ENCODE assay signal across 8 mouse cellular contexts in genomic region chr7:110891501-110891986, GRCm38 (mm10). TPM values are rescaled to one million over a fixed set of nuclear protein-coding genes. Genes with fewer than 3 reads are reported as not detected.
DNase-seq lines count a peak whose midpoint lies in the region; ATAC-seq and TF ChIP-seq lines count a peak whose summit lies in the region.

No protein-coding gene starts in this region.

- ATAC-seq in forebrain, embryonic 13.5 days = no peak
- ATAC-seq in forebrain, embryonic 14.5 days = no peak
- no peak for ATAC-seq in midbrain, embryonic 14.5 days (ENCODE audit: low FRiP score, low TSS enrichment)

- no peaks in the 10 kb centered on the region for H3K27me3 ChIP-seq in forebrain, embryonic 13.5 days
- H3K27me3 ChIP-seq in forebrain, embryonic 14.5 days (replicated peaks; ENCODE audit: control insufficient read depth, insufficient read depth, low read length) = no peaks in the 10 kb centered on the region
- no peaks in the 10 kb centered on the region for H3K27me3 ChIP-seq in midbrain, embryonic 14.5 days (ENCODE audit: control insufficient read depth, insufficient read depth, low read length)

- H3K4me2 ChIP-seq in forebrain, embryonic 13.5 days = no peak overlapping the region
- H3K4me2 ChIP-seq in forebrain, embryonic 14.5 days (ENCODE audit: low read length) = no peak overlapping the region
- no peak overlapping the region for H3K4me2 ChIP-seq in midbrain, embryonic 14.5 days (ENCODE audit: low read length)

- H3K4me3 ChIP-seq in forebrain, embryonic 13.5 days = no peak overlapping the region
- no peak overlapping the region for H3K4me3 ChIP-seq in forebrain, embryonic 14.5 days (ENCODE audit: low read depth, low read length)
- no peak overlapping the region for H3K4me3 ChIP-seq in lung, adult 2 months (replicated peaks; ENCODE audit: extremely low read depth, low read depth, low read length)
- H3K4me3 ChIP-seq in midbrain, embryonic 14.5 days (replicated peaks; ENCODE audit: low read depth, low read length) = no peak overlapping the region

- peak overlapping the region; percentile 10; the same call in 1 of the 2 replicates for H3K27ac ChIP-seq in forebrain, embryonic 13.5 days
- H3K27ac ChIP-seq in forebrain, embryonic 14.5 days (ENCODE audit: low read depth, low read length) = no peak overlapping the region
- no peak overlapping the region for H3K27ac ChIP-seq in midbrain, embryonic 14.5 days (replicated peaks; ENCODE audit: low read depth, low read length)

- no peaks in the 10 kb centered on the region for H3K9me3 ChIP-seq in forebrain, embryonic 13.5 days (replicated peaks)
- H3K9me3 ChIP-seq in forebrain, embryonic 14.5 days (replicated peaks; ENCODE audit: control insufficient read depth, low read length) = no peaks in the 10 kb centered on the region
- no peaks in the 10 kb centered on the region for H3K9me3 ChIP-seq in midbrain, embryonic 14.5 days (ENCODE audit: control insufficient read depth, low read length)

- no peaks in the 10 kb centered on the region for H3K36me3 ChIP-seq in forebrain, embryonic 13.5 days (ENCODE audit: poor library complexity, severe bottlenecking)
- no peaks in the 10 kb centered on the region for H3K36me3 ChIP-seq in forebrain, embryonic 14.5 days (ENCODE audit: control insufficient read depth, insufficient read depth, low read length)
- no peaks in the 10 kb centered on the region for H3K36me3 ChIP-seq in midbrain, embryonic 14.5 days (ENCODE audit: control insufficient read depth, insufficient read depth, low read length)

- 77% methylated on average over 9 of the region's 9 CpGs for WGBS in forebrain, embryonic 13.5 days
- WGBS in forebrain, embryonic 14.5 days = 76% methylated on average over 9 of the region's 9 CpGs
- 54% methylated on average over 9 of the region's 9 CpGs for WGBS in lung, adult 2 months
- 82% methylated on average over 9 of the region's 9 CpGs for WGBS in midbrain, embryonic 14.5 days

- no peaks in the 10 kb centered on the region for H3K4me1 ChIP-seq in forebrain, embryonic 13.5 days
- H3K4me1 ChIP-seq in forebrain, embryonic 14.5 days (ENCODE audit: control insufficient read depth, insufficient read depth, low read length) = no peaks in the 10 kb centered on the region
- H3K4me1 ChIP-seq in lung, adult 2 months (ENCODE audit: control insufficient read depth, insufficient read depth, low read length) = peaks cover 24% of the 10 kb centered on the region
- no peaks in the 10 kb centered on the region for H3K4me1 ChIP-seq in midbrain, embryonic 14.5 days (ENCODE audit: control insufficient read depth, insufficient read depth, low read length)

- TF ChIP-seq POLR2A in lung, adult 2 months (IDR thresholded peaks at IDR 0.05; ENCODE audit: borderline replicate concordance, extremely low read depth, low read depth, low read length) = no peak

- no peak for DNase-seq in forebrain, embryonic 14.5 days (ENCODE audit: low spot score)
- peak; percentile 36 for DNase-seq in gastrocnemius, postnatal 25 days
- peak; percentile 90 for DNase-seq in kidney, adult 9 months
- peak; percentile 39 for DNase-seq in lung, adult 2 months
- peak; percentile 85 for DNase-seq in yolk sac, embryonic 10.5 days (ENCODE audit: low spot score)
- DNase-seq in midbrain, embryonic 14.5 days = no peak
- DNase-seq in c-Kit-positive CD71-positive TER-119-positive erythroid progenitor cells, embryonic 14.5 days (ENCODE audit: low spot score) = no peak

- TF ChIP-seq CTCF in lung, adult 2 months (IDR thresholded peaks at IDR 0.05; ENCODE audit: insufficient read depth, low read length) = no peak

- H3K9ac ChIP-seq in forebrain, embryonic 13.5 days = no peak overlapping the region
- no peak overlapping the region for H3K9ac ChIP-seq in forebrain, embryonic 14.5 days (ENCODE audit: low read length)
- H3K9ac ChIP-seq in midbrain, embryonic 14.5 days (replicated peaks; ENCODE audit: low read length) = no peak overlapping the region

RNA-seq across cellular contexts. Expression of gene Lyve1, which starts 28.5 kb away (rescaled TPM):
- 2.5 and 2.9 TPM in 2 replicates for polyA plus RNA-seq in forebrain, embryonic 13.5 days (2015; fragmentation: Nextera tagmentation; extraction: Ambion mirVana)
- polyA plus RNA-seq in forebrain, embryonic 14.5 days (2014; fragmentation: Nextera tagmentation; extraction: Ambion mirVana) = 5.7 and 6.7 TPM in 2 replicates
- 1 to 10 TPM; 5.8 to 9.3 TPM for total RNA-seq in gastrocnemius, postnatal 25 days (2021)
- polyA plus RNA-seq in lung, adult 2 months (2012; rRNA removed) = 82.0 and 157 TPM in 2 replicates
- 4.7 TPM in 1 of 2 replicates, not detected in the other for polyA plus RNA-seq in midbrain, embryonic 14.5 days (2014; fragmentation: Nextera tagmentation; extraction: Ambion mirVana)

RNA-seq across cellular contexts. Expression of gene Rnf141, which starts 47.3 kb away (rescaled TPM):
- 28.8 TPM in 2 replicates for polyA plus RNA-seq in forebrain, embryonic 13.5 days (2015; fragmentation: Nextera tagmentation; extraction: Ambion mirVana)
- 36.8 and 38.0 TPM in 2 replicates for polyA plus RNA-seq in forebrain, embryonic 14.5 days (2014; fragmentation: Nextera tagmentation; extraction: Ambion mirVana)
- 10 to 100 TPM; 16.8 to 18.6 TPM for total RNA-seq in gastrocnemius, postnatal 25 days (2021)
- polyA plus RNA-seq in lung, adult 2 months (2012; rRNA removed) = 36.3 and 53.1 TPM in 2 replicates
- polyA plus RNA-seq in midbrain, embryonic 14.5 days (2014; fragmentation: Nextera tagmentation; extraction: Ambion mirVana) = 24.0 and 38.3 TPM in 2 replicates

Comparison
In these comparisons a context has a peak if more than half of its experiments do, and no peak if none do; other contexts are left out.
1. DNase-seq: peak in gastrocnemius, postnatal 25 days (single experiment), kidney, adult 9 months (single experiment), lung, adult 2 months (single experiment) and yolk sac, embryonic 10.5 days (single experiment); none in forebrain, embryonic 14.5 days (single experiment), midbrain, embryonic 14.5 days (single experiment) and c-Kit-positive CD71-positive TER-119-positive erythroid progenitor cells, embryonic 14.5 days (single experiment).
2. RNA of gene Lyve1, which starts 28.5 kb away (polyA plus RNA-seq): 82.0 to 157 TPM in lung, adult 2 months; 5.7 to 6.7 TPM in forebrain, embryonic 14.5 days, 4.7 TPM in midbrain, embryonic 14.5 days and 2.5 to 2.9 TPM in forebrain, embryonic 13.5 days; every median in the first group is over 10 times any median in the second.